Mouse (Mus musculus): ENCODE results near the gene Il10rb.

GRCm38 (mm10) chr16:91459841-91460370 lies 53.9 kb downstream of the Il10rb start:
- TF ChIP-seq POLR2A (IDR thresholded peaks at IDR 0.05; ENCODE audit: insufficient read length, low read depth) (no peak), USF1 (IDR thresholded peaks at IDR 0.05; ENCODE audit: low read depth) (no peak)
